Mouse (Mus musculus): Measurements from ENCODE around the gene Guca2b.

DNA sequence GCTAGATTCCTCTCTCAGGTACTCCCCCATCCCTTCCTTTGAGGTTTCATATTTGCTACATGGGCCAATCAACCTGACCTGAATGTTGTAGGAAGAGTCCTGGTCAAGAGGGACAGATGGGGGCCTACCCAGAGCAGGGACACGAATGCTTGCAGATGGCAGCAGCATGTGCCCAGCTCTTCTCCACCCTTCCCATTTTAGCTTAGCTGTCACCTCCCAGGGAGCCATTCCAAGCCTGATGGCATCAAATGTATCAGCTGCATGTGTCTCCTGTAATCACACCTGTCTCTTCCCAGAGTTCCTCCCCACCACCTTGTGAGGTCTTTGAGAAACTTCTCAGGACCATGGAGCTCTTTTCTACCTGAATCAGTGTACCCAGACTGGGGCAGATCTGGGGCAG, 1.7 kb downstream of the Guca2b start:
- TF ChIP-seq CTCF (conservative IDR thresholded peaks at IDR 0.05; ENCODE audit: insufficient read depth, insufficient read length, low read depth, low read length) (no peak), POLR2A (IDR thresholded peaks at IDR 0.05; ENCODE audit: low read depth, low read length) (no peak)
